Mouse (Mus musculus): ENCODE data around the gene 4921504E06Rik. TPM values are rescaled to one million over a fixed set of nuclear protein-coding genes. Genes with fewer than 3 reads are reported as not detected.

The 4921504E06Rik gene
- not detected for polyA plus RNA-seq (2014; fragmentation: Illumina TruSeq; extraction: RNeasy Lipid Tissue Mini Kit (QIAGEN cat#74804); ENCODE audit: low replicate concordance)

DNA sequence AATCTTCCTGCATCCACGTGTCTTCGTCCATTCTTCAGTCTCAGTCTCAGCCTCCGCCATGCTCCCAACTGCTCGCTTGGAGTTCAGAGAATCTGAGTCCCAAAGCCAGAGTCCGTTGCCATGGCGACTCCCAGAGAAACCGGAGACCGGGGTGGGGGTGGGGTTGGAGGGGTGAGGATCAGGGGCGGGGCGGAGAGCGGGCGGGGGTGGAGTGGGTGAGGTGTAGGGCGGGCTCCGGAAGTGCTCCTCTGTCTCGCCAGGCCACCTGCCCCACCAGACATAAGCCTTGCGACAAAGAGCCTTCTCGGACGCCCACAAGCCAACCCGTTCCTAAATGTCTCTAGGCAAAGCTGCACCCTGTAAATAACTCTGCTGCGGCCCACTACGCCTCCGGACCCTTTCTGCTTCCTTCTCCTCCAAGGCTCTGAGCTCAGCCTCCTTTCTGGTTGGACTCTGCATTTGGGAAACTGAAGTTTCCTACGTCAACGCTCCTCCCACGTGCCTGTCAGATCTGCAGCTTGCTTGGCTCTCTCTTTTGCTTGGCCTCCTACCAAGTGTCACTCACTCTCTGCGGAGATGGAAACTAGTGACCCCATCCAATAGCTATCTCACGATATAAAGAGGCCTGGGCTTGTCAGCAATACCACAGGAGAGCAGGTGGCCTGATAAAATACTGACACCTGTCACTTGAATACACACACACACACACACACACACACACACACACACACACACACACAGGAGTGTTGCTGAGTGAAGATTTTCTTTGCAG is at the start of gene 4921504E06Rik:
TSS of gene 4921504E06Rik (minus strand) at position 94 of the 772 bp plus-strand sequence.

DNA sequence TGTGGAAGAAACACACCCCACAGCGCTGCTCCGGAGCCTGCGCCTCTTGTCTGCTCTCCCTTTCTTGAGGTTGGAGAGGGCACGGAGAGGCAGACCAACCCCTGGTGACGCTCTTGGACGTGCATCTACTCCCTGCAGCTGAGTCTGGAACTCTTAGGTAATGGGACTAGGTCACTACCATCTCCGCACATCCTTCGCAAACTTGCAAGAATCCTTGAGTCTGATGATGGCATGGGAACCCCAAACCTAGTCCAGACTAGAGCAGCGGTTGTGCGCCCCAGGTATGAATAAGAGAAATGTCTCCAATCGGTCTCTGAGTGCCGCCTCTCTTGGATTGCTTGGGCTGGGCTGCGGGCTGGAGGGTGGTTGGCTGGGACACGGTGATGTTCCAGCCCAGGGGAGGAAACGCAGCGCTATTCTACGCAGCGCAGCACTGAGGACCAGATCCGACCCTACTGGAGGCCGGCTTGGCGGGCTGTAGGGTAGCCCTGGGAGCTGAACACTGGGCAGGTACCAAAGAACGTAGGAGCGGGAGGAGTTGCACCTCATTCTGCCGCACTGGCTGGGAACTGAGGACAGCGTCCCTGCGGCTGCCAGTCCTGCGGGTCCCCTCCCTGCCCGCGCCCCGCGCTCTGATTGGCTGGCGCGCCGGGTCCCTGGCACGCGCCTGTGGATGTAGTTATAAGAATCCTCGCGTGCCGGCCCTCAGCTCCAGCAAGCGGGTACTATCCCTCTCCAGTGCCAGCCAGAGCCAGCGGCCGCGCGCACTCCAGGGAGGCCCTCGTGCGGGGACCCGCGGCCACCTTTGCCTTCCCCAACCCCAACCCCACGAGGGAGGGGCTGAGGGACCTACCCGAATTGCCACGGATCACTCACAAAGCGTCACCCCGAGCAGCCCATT is 108.5 kb downstream of the 4921504E06Rik start, which contains the start of gene Ptf1a:
TSS of gene Ptf1a (plus strand) at position 733 of the 901 bp plus-strand sequence.

Other genes with a start within 250 kb of the 4921504E06Rik start
- 2.8 TPM for gene Msrb2, start 182.5 kb downstream of the 4921504E06Rik start, polyA plus RNA-seq (2014; fragmentation: Illumina TruSeq; extraction: RNeasy Lipid Tissue Mini Kit (QIAGEN cat#74804); ENCODE audit: low replicate concordance)
- gene Ptf1a, start 108.3 kb downstream of the 4921504E06Rik start, polyA plus RNA-seq (2014; fragmentation: Illumina TruSeq; extraction: RNeasy Lipid Tissue Mini Kit (QIAGEN cat#74804); ENCODE audit: low replicate concordance), result not detected
- 7.4 TPM for gene Otud1, start 103.8 kb upstream of the 4921504E06Rik start, polyA plus RNA-seq (2014; fragmentation: Illumina TruSeq; extraction: RNeasy Lipid Tissue Mini Kit (QIAGEN cat#74804); ENCODE audit: low replicate concordance)